Mouse (Mus musculus) forebrain, embryonic 14.5 days (tissue): ENCODE data around the gene Olfr545. TPM values are rescaled to one million over a fixed set of nuclear protein-coding genes. Genes with fewer than 3 reads are reported as not detected.
A peak's percentile ranks its signal among the peaks of the same experiment; 100 is the strongest.
"Not testable (repeated sequence)": the region's sequence is repeated elsewhere in the genome, so short reads cannot be mapped to it uniquely, and the experiment has no call there.

Experiments
- ATAC-seq: fragments of 200-750 bp; cut with Nextera tagmentation; 2 replicates; pipeline ENCODE4 v1.8.0; 2017; ENCODE audit warnings: mild to moderate bottlenecking, moderate library complexity
- DNase-seq: peaks from one replicate; pipeline ENCODE4 v3.0.0-alpha.2; 2015; ENCODE audit warnings: low spot score
- H3K27ac ChIP-seq: fragments of 300-500 bp; sonication (generic); 2 replicates; pipeline ENCODE4 v1.5.1; 2014; ENCODE audit warnings: low read depth, mild to moderate bottlenecking, control low read depth, low read length, moderate library complexity
- H3K27me3 ChIP-seq: fragments of 300-500 bp; sonication (generic); replicated peaks from 2 replicates; pipeline ENCODE4 v1.6.1; 2014; ENCODE audit warnings: low read length, control low read depth, mixed read lengths; ENCODE audit not compliant: control insufficient read depth, insufficient read depth
- H3K36me3 ChIP-seq: fragments of 300-500 bp; sonication (generic); 2 replicates; pipeline ENCODE4 v1.6.1; 2014; ENCODE audit warnings: low read length, control low read depth; ENCODE audit not compliant: control insufficient read depth, insufficient read depth
- H3K4me1 ChIP-seq: fragments of 300-500 bp; sonication (generic); 2 replicates; pipeline ENCODE4 v1.6.1; 2014; ENCODE audit warnings: antibody characterized with exemption, low read length, control low read depth; ENCODE audit not compliant: control insufficient read depth, insufficient read depth
- H3K4me2 ChIP-seq: fragments of 300-500 bp; sonication (generic); 2 replicates; pipeline ENCODE4 v1.6.1; 2014; ENCODE audit warnings: mild to moderate bottlenecking, control low read depth, low read length
- H3K4me3 ChIP-seq: fragments of 300-500 bp; sonication (generic); 2 replicates; pipeline ENCODE4 v1.5.1; 2014; ENCODE audit warnings: low read depth, low read length, control low read depth
- H3K9ac ChIP-seq: fragments of 300-500 bp; sonication (generic); 2 replicates; pipeline ENCODE4 v1.6.1; 2014; ENCODE audit warnings: mild to moderate bottlenecking, low read length, control low read depth, moderate library complexity
- H3K9me3 ChIP-seq: fragments of 300-500 bp; sonication (generic); replicated peaks from 2 replicates; pipeline ENCODE4 v1.6.1; 2016; ENCODE audit warnings: low read length, control low read depth, mixed read lengths; ENCODE audit not compliant: control insufficient read depth
- WGBS: fragments of 180-500 bp; shearing (Covaris S2); extraction: QIAGEN DNeasy Blood & Tissue Kit; methylation state at CpG from one replicate; pipeline ENCODE4 v1.1.7; 2014; 5-methylcytosine and 5-hydroxymethylcytosine counted together
- polyA plus RNA-seq: library from polyadenylated mRNA; unstranded; fragments of >200 nt; fragmentation: Nextera tagmentation; extraction: Ambion mirVana; gene quantifications from 2 replicates; pipeline ENCODE4 v1.2.1, GENCODE M21; 2014

The Olfr545 gene
- polyA plus RNA-seq, 1 experiment from 2014 or later = not detected

GRCm38 (mm10) chr7:102486105-102486504, 13.3 kb downstream of the Olfr545 start:
- Histone ChIP-seq H3K27ac (no peak overlapping the region), H3K27me3 (no peaks in the 10 kb centered on the region), H3K36me3 (no peaks in the 10 kb centered on the region), H3K4me3 (no peak overlapping the region), H3K4me2 (no peak overlapping the region), H3K9ac (no peak overlapping the region), H3K9me3 (no peaks in the 10 kb centered on the region), H3K4me1 (no peaks in the 10 kb centered on the region)
- no peak for ATAC-seq
- WGBS = 91% methylated on average over 1 of the region's 1 CpGs
- DNase-seq = no peak

DNA sequence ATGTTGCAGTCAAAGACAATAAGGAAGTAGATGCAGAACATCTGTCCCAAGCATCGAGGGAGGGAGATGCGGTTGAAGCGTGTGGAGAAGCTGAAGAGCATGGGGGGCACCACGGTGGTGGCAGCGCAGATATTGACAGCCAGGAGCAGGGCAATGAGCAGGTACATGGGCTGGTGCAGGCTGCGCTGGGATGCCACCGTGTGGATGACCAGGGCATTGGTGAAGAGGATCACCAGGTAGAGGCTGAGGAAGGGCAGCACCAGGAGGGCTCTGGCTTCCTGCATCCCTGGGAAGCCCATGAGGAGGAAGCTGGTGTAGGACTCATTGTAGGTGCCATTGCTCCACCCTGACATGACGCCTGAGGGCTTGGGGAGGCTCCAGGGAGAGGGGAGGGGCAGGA, 14.6 kb downstream of the Olfr545 start:
- not testable (repeated sequence) for H3K4me3 ChIP-seq, H3K27me3 ChIP-seq, H3K27ac ChIP-seq, H3K9ac ChIP-seq, H3K36me3 ChIP-seq, DNase-seq, H3K9me3 ChIP-seq, H3K4me1 ChIP-seq, ATAC-seq, H3K4me2 ChIP-seq
- 80% methylated on average over 6 of the region's 8 CpGs for WGBS

DNA sequence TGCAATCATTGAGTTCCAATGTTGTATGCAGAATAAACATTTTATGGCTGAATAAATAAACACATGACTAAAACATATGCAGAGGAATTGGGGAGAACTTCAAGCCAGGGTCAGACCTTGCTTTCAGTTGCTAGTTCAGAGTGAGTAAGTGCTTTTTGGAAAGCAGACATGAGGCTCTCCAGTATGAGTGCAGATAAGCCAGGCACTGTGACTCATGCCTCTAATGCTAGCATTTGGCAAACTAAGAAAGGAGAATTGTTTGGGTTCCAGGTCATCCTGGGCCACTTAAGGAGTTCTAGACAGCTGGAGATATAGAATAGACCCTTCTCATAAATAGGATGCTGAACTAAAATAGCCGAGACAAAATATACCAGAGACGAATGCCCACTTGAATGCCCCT, 15.7 kb downstream of the Olfr545 start:
- Histone ChIP-seq H3K36me3 (no peaks in the 10 kb centered on the region), H3K27me3 (no peaks in the 10 kb centered on the region), H3K4me1 (no peaks in the 10 kb centered on the region), H3K4me3 (no peak overlapping the region), H3K9ac (no peak overlapping the region), H3K9me3 (no peaks in the 10 kb centered on the region), H3K4me2 (no peak overlapping the region), H3K27ac (no peak overlapping the region)
- ATAC-seq (no peak), DNase-seq (no peak)
- WGBS = 86% methylated on average over 2 of the region's 2 CpGs

DNA sequence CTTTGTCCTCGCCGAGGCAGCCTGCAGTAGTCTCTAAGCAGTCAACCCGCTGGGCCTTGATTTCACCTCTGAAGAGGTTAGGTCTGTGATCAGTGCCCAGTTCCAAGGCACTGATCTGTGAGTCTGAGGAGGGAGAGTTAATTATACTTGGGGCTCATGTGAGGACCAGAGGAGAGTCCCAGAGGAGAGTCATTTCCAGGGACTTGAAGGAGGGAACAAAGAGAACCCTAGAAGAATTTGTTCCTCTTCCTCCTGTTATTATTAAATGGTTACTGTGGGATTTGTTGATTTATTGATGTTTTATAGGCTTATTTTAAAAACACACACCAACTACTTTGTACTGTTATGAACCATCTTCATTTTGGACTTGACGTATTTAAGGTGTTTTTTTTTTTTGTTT, 17.8 kb downstream of the Olfr545 start, which contains the start of gene Olfr543:
Olfr543 (minus strand) TSS at position 101 of the 400 bp plus-strand sequence.
- ATAC-seq (no peak), DNase-seq (no peak)
- no peaks in the 10 kb centered on the region for H3K4me1 ChIP-seq
- no peak within 1 kb of the TSS for H3K9ac ChIP-seq
- H3K9me3 ChIP-seq = no peaks in the 10 kb centered on the region
- H3K36me3 ChIP-seq = no peaks in the 10 kb centered on the region
- 95% methylated on average over 4 of the region's 4 CpGs for WGBS
- H3K4me3 ChIP-seq = no peak within 1 kb of the TSS
- no peak within 1 kb of the TSS for H3K27ac ChIP-seq
- no peak within 1 kb of the TSS for H3K4me2 ChIP-seq
- H3K27me3 ChIP-seq = no peaks in the 10 kb centered on the region

DNA sequence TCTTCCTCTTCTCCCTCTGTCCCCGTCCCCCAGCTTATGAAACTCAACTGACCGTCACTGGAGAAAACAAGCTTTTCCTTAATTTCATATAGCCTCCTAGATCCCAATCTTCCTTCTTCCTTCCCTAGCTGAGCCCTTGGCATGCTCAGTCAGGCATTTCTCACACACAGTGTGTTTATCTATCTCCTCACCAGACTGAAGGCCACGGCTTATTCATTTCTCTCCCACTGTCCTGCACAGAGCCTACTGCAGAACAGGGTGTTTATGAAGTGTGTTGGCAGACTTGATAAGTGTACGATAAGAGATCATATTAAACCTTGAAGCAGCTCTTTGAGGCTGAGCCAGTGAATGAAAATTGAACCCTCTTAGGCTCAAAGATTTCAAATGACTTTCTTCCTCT, 18.6 kb downstream of the Olfr545 start:
- WGBS = 96% methylated on average over 4 of the region's 4 CpGs
- Histone ChIP-seq H3K27ac (no peak overlapping the region), H3K36me3 (no peaks in the 10 kb centered on the region), H3K9ac (no peak overlapping the region), H3K9me3 (no peaks in the 10 kb centered on the region), H3K4me2 (no peak overlapping the region), H3K27me3 (no peaks in the 10 kb centered on the region), H3K4me3 (no peak overlapping the region), H3K4me1 (no peaks in the 10 kb centered on the region)
- no peak for ATAC-seq
- DNase-seq = no peak

- no peak overlapping the region for H3K27ac ChIP-seq
- 79% methylated on average over 5 of the region's 5 CpGs for WGBS
- H3K27me3 ChIP-seq = no peaks in the 10 kb centered on the region
- H3K4me1 ChIP-seq = no peaks in the 10 kb centered on the region
- no peak overlapping the region for H3K9ac ChIP-seq
- H3K4me2 ChIP-seq = no peak overlapping the region
- peak; percentile 5 for DNase-seq
- no peaks in the 10 kb centered on the region for H3K36me3 ChIP-seq
- no peak for ATAC-seq
- no peaks in the 10 kb centered on the region for H3K9me3 ChIP-seq
- no peak overlapping the region for H3K4me3 ChIP-seq
These were observed 19.9 kb downstream of the Olfr545 start for GRCm38 (mm10) chr7:102479368-102480078.

- Histone ChIP-seq H3K36me3 (no peaks in the 10 kb centered on the region), H3K27ac (no peak overlapping the region), H3K4me1 (no peaks in the 10 kb centered on the region), H3K9me3 (no peaks in the 10 kb centered on the region), H3K9ac (no peak overlapping the region), H3K27me3 (no peaks in the 10 kb centered on the region), H3K4me2 (no peak overlapping the region), H3K4me3 (no peak overlapping the region)
- WGBS = 91% methylated on average over 3 of the region's 3 CpGs
- ATAC-seq (no peak), DNase-seq (no peak)
These were observed 20.4 kb downstream of the Olfr545 start for GRCm38 (mm10) chr7:102478926-102479325.

- Histone ChIP-seq H3K9me3 (no peaks in the 10 kb centered on the region), H3K36me3 (no peaks in the 10 kb centered on the region), H3K4me1 (no peaks in the 10 kb centered on the region), H3K9ac (no peak overlapping the region), H3K4me2 (no peak overlapping the region), H3K27ac (no peak overlapping the region), H3K27me3 (no peaks in the 10 kb centered on the region), H3K4me3 (no peak overlapping the region)
- DNase-seq = no peak
- WGBS = 88% methylated on average over 4 of the region's 4 CpGs
- ATAC-seq = no peak
These were observed 20.9 kb downstream of the Olfr545 start for GRCm38 (mm10) chr7:102478425-102478824.

DNA sequence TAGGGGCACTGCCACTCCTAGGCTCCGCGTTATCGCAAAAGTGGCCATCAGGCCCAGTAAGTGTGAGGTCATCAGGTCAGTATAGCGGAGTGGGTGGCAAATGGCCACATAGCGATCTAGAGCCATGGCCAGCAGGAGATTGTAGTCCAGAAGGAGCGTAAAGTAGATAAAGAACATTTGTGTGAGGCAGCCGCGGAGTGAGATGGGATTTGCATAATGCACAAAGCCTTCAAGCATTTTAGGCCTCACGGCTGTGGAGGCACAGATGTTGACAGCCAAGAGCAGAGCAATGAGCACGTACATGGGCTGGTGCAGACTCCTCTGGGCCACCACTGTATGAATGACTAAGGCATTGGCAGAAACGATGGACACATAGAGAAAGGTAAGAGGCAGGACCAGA, 22.0 kb downstream of the Olfr545 start:
- no peak overlapping the region for H3K4me3 ChIP-seq
- no peak overlapping the region for H3K27ac ChIP-seq
- no peaks in the 10 kb centered on the region for H3K27me3 ChIP-seq
- H3K9ac ChIP-seq = no peak overlapping the region
- WGBS = 66% methylated on average over 11 of the region's 11 CpGs
- DNase-seq = no peak
- H3K4me1 ChIP-seq = no peaks in the 10 kb centered on the region
- H3K4me2 ChIP-seq = no peak overlapping the region
- no peaks in the 10 kb centered on the region for H3K36me3 ChIP-seq
- H3K9me3 ChIP-seq = no peaks in the 10 kb centered on the region
- no peak; the same call in 1 of the 2 replicates for ATAC-seq
